Mouse (Mus musculus) splenic B cell, adult 2 months (primary cell): ENCODE data around the gene Nmnat1.

Source experiments
- DNase-seq: peaks from one replicate; pipeline ENCODE4 v3.0.0-alpha.2; 2011; ENCODE audit warnings: low read depth, low spot score
- H3K27me3 ChIP-seq: 2 replicates; pipeline ENCODE4 v1.6.1; 2012; ENCODE audit warnings: mild to moderate bottlenecking, low read length, moderate library complexity, mixed read lengths; ENCODE audit not compliant: control insufficient read depth, poor library complexity, insufficient read depth, severe bottlenecking
- H3K36me3 ChIP-seq: 2 replicates; pipeline ENCODE4 v1.6.1; 2012; ENCODE audit warnings: mild to moderate bottlenecking, low read length, moderate library complexity, mixed read lengths; ENCODE audit not compliant: control insufficient read depth, poor library complexity, insufficient read depth, severe bottlenecking

The Nmnat1 gene

DNA sequence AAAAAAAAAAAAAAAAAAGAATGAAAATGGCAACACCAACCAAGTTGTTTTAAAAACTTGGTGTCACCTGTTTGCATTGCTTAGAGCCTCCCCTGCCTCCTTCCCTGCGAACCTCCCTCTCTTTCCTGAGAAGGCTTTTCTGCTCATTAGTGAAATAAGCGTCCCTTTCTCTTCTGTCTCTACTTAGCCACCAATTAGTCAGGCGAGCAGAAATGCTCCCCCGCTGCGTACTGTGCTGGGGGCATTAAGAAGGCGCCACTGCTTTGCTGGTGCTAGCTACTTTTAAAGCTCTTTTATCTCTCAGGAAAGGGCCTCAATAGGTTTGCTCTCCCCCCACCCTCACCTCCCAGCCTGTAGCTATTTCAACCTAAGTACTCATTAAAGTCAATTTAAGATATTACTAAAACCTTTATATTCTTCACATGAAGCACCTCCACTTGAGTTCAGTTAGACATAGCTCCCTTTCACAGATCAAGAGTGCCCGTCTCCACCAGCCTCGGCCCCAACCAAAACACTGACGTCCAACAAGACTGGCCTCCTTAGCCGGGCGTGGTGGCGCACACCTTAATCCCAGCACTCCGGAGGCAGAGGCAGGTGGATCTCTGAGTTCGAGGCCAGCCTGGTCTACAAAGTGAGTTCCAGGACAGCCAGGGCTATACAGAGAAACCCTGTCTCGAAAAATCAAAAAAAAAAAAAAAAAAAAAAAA lies 20.4 kb upstream of the Nmnat1 start:
- no peaks in the 10 kb centered on the region for H3K27me3 ChIP-seq
- peaks cover 6% of the 10 kb centered on the region for H3K36me3 ChIP-seq
- DNase-seq: no peak

DNA sequence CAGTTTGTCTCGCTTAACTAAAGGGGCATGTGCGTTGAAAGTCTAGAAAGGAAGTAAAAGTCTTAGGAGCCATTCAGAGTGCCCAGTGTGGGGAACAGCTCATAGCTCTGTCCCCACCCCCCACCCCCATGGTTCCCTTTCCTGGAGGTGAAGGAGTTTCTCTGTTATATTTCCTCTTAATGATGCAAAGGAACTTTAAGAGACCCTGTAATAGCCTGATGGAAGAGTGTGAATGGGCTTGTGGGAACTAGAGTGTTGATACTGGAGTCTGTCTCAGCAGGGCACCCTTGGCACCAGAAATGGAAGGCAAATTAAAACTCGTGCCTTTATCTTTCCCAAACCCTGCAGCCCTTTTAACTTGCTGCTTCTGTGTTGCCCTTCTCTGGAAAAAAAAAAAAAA lies 19.9 kb upstream of the Nmnat1 start:
- Histone ChIP-seq H3K27me3 (no peaks in the 10 kb centered on the region), H3K36me3 (peaks cover 6% of the 10 kb centered on the region)
- DNase-seq: no peak

DNA sequence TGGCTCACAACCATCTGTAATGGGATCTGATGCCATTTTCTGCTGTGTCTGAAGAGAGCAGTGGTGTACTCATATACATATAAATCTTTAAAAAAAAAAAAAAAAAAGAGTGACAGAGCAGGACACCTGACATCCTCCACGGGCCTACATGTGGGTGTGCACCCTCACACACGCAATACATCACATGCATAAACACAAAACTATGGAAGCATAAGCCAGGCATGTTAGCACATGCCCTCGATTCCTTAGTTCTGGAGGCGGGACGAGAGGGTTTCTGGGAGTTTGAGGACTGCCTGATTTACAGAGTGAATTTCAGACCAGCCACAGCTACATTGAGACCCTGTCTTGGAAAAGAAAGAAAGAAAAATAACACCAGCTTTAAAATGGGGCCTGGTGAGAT lies 19.4 kb upstream of the Nmnat1 start:
- no peak for DNase-seq
- Histone ChIP-seq H3K27me3 (no peaks in the 10 kb centered on the region), H3K36me3 (peaks cover 6% of the 10 kb centered on the region)

GRCm38 (mm10) chr4:149499790-149500189 lies 14.8 kb upstream of the Nmnat1 start:
- H3K27me3 ChIP-seq: no peaks in the 10 kb centered on the region
- no peak for DNase-seq
- H3K36me3 ChIP-seq: peaks cover 9% of the 10 kb centered on the region

DNA sequence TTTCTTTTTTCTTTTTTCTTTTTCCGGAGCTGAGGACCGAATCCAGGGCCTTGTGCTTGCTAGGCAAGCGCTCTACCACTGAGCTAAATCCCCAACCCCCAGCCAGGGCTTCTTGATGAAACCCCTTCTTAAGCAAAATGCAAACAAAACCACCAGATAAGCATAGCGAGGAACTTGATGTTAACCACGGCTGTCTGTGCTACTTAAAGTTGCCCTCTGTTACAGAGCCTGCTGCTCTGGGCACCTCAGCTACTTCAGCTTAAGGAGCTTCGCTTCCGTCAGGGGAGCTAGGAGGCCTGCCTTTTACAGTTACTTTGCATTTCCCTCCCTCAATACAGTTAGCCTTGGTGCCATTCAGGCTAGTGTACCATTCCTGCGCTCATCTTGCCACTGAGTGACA lies 13.9 kb upstream of the Nmnat1 start:
- Histone ChIP-seq H3K36me3 (peaks cover 13% of the 10 kb centered on the region), H3K27me3 (no peaks in the 10 kb centered on the region)
- no peak for DNase-seq

DNA sequence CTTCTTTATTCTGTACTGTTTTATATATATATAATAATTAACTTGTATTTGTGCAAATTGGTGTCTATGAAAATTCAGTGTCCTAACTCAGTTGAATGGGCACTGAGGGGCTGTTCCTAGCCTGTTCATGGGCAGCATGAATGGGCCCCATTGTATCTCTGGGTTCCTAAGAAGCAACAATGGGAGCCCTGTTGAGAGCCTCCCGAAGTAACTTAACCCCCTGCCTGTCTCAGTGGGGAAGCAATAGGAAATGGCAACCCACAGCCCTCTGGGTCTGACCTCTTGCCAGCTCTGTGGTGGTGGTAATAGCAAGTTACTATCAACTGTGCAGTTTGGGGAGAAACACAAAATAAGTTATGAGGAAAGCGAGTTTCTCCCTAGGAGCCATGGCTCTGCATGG lies 11.6 kb upstream of the Nmnat1 start:
- Histone ChIP-seq H3K36me3 (peaks cover 13% of the 10 kb centered on the region), H3K27me3 (no peaks in the 10 kb centered on the region)
- DNase-seq: no peak

- peaks cover 20% of the 10 kb centered on the region for H3K36me3 ChIP-seq
- DNase-seq: peak; percentile 48
- H3K27me3 ChIP-seq: no peaks in the 10 kb centered on the region
Observed at GRCm38 (mm10) chr4:149491151-149491550, 6.1 kb upstream of the Nmnat1 start.

DNA sequence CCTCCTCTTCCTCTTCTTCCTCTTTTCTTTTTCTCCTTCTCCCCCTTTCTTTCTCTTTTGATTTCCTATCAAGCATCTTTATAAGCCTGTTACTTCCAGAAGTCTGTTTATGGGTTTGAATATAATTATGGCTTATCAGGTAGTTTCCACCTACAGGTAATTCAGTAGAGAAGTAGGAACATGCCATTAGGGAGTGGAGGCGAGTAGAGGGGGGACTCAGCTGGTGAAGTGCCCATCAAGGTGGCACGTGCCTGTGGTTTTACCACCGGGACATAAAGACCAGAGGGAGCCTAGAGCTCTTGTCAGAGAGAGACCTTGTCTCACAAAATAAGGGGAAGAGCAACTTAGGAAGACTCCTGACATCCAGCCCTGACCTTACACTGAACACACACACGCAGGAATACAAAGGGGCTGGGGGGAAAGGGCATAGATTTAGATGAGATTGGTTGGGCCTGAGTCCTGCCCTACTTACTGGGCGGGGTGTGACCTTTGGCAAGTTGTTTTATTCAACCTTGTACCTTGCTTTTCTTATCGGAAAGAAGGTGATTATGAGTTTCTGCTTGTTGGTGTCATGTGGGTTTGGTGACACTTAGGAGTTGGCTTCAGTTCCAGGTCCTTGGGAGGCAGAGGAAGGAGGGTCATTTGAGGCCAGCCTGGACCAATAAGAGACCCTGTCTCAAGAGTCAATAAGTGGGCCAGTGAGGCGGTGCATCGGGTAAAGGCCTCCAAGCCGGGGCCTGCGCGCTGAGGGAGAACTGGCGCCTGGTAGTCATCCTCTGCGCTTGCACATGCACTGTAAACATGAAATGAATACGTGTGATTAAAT lies 4.6 kb upstream of the Nmnat1 start:
- Histone ChIP-seq H3K27me3 (no peaks in the 10 kb centered on the region), H3K36me3 (peaks cover 20% of the 10 kb centered on the region)
- no peak for DNase-seq

GRCm38 (mm10) chr4:149487729-149488128 lies 2.7 kb upstream of the Nmnat1 start:
- Histone ChIP-seq H3K36me3 (peaks cover 14% of the 10 kb centered on the region), H3K27me3 (no peaks in the 10 kb centered on the region)
- DNase-seq: no peak

DNA sequence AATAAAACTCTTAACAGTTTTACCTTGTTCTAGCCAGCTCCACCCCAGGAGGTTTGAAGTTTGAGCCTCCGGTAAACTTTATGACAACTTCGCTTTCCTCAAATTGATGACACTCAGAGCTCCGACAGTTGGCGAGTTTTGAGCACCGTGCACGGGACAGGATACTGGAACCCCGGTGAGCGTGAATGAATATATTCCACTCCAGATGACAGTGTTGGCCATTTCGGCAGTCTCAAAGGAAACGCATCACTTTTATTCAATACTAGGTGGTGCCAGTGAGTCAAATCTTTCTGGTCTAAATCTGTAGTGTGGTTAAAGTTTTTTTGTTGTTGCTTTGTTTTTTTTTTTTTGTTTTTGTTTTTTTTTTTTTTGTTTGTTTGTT lies 814 bp upstream of the Nmnat1 start:
- H3K27me3 ChIP-seq: no peaks in the 10 kb centered on the region
- H3K36me3 ChIP-seq: peaks cover 11% of the 10 kb centered on the region
- DNase-seq: peak; percentile 61

DNA sequence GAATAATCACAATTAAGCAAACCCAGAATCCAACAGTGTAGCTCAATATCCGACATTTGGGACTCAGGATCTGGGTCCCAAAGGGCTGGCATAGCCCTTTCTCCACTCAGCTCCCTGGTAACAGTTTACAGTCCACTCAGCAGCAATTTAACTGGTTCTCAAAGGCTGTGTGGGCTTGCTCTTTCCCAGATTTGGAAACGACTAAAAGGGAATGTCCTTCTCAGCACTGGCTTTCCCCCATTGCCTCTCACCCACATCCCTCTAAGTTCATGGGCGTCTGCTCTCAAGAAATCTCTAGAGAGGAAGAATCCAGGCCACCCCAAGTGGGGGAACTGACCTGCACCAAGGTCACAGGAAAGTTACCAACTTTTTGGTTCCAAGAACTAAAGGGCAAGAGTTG lies 436 bp downstream of the Nmnat1 start:
- DNase-seq: no peak
- Histone ChIP-seq H3K36me3 (peaks cover 6% of the 10 kb centered on the region), H3K27me3 (no peaks in the 10 kb centered on the region)

DNA sequence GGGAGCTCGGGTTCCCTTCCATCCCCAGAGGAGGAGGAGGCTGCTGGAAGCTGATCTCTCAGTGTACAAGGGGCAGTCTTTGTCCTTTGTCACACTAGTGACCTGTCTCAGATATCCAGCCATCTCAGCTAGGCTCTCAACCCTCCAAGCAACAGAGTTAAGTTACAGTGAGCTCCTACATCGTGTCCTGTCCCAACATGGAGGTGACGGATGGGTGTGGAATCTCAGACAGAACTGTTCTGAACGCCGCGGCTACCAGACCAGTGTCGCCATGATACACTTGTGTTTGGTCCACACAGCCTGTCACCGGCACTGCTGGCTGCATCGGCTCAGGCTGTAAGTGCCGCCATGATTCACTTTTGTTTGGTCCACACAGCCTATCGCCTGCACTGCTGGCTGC lies 7.9 kb downstream of the Nmnat1 start, which contains the start of gene Tmem274:
Tmem274 (plus strand) TSS at position 301 of the 400 bp plus-strand sequence.
- DNase-seq: no peak
- H3K27me3 ChIP-seq: no peaks in the 10 kb centered on the region
- H3K36me3 ChIP-seq: no peaks in the 10 kb centered on the region; the same call in 1 of the 2 replicates

DNA sequence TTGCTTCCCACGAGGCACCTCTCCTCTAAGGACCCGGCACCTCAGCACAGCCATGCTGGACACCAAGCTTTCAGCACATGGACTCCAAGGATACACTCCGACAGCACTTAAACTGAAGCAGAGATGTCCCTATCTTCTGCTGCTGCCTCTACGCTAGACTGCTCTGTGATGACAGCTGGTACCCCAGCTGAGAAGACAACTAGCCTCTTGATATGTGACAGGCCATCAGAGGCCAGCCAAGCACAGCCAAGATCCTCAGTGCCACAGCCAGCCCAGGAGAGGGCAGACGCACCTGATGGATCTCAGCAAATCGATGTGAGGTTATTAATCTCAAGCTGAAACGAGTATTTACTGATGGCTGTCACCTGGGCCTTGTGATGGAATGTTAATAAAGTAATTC lies 9.9 kb downstream of the Nmnat1 start:
- no peak for DNase-seq
- H3K27me3 ChIP-seq: no peaks in the 10 kb centered on the region
- no peaks in the 10 kb centered on the region; the same call in 1 of the 2 replicates for H3K36me3 ChIP-seq

GRCm38 (mm10) chr4:149469557-149469956 lies 15.4 kb downstream of the Nmnat1 start:
- peak; percentile 13 for DNase-seq
- Histone ChIP-seq H3K36me3 (peaks cover 2% of the 10 kb centered on the region; the same call in 1 of the 2 replicates), H3K27me3 (no peaks in the 10 kb centered on the region)

DNA sequence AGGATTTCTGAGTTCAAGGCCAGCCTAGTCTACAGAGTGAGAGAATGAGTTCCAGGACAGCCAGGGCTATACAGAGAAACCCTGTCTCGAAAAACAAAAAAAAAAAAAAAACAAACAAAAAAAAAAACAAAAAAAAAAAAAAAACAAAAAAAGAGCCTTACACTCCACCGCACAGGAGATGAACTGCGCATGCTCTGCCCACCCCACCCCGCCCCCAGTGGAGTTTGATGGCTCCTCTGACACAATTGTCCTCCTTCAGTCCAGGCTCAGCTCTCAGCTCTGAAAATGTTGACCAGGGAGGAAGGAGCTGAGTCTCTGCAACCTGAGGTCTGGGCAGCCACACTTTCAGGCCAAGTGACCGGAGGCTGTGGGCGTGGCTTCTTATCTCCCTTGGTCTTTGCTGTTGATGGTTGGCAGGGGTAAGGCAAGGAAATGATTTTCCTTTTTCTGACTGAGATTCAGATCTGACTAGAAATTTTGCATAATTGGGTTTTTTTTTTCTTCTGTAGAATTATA lies 21.5 kb downstream of the Nmnat1 start:
- Histone ChIP-seq H3K27me3 (no peaks in the 10 kb centered on the region), H3K36me3 (no peaks in the 10 kb centered on the region)
- no peak for DNase-seq
